Mouse (Mus musculus) ZHBTc4 (cell line): ENCODE results near the gene Rps3a1.

Experiments
- DNase-seq: peaks from one replicate; pipeline ENCODE4 v3.0.0-alpha.2; 2011; ENCODE audit warnings: low read depth, low spot score

Rps3a1 gene

DNA sequence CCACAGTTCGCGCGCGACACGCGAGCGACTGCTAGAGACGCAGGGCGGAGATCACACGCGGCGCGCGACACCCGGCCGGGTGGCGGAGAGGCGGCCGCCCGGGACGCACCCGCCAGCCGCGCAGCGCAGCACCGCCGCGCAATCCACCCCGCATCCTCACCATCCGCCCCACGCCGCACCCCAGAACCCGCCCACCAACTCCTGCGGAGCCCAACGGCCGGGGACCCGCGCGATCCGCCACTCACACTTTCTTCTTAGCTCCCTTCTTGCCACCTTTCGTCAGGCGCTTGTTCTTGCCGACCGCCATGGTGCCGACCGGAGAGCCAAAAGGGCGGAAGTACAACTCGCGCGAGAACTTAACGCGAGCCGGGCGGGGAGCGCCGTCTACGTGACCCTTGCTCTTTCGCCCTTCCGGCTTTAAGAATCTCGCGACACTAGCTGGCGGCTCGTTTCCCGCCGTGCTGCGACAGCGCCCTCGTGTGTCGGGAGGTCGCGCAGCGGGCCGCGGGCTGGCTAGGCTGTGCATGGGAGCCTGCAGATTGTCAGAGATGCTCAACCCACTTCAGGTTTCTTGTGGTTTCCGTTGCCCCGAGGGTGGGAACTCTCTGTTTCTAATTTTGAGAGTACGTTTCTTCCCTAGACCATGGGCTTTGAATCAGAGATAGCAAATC is at the start of gene Rps3a1:
TSS of gene Rps3a1 (minus strand) at position 440 of the 671 bp plus-strand sequence.
- DNase-seq = peak; percentile 98

DNA sequence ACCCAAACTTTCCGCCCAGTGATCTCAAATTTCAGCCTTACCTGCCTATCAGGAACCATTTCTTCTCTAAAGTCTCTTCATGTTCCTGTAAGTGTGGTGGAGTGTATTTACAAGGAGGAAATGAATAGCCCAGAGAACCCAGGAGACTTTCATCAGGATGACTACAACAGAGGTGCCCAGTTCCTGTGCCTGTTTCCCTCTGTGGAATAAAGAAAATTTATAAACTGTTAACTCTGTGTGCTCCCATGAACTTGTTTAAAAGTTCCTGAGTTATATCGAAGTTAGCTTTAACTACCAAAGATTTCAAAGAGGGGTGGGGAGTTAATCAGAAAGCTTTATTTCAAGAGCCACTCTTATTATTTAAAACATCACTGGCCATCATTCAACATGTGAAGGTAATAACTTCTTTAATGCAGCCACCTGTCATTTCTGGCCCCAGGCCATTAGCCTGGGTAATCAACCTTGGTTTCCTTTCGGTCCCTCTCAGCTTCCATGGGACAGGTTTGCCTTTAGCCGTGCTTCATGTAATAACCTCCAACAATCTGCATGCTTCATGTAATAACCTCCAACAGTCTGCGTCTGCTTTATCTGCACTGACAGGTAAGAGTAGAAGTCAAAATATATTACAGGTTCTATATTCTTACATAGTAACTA is 45.4 kb upstream of the Rps3a1 start:
- DNase-seq = no peak

DNA sequence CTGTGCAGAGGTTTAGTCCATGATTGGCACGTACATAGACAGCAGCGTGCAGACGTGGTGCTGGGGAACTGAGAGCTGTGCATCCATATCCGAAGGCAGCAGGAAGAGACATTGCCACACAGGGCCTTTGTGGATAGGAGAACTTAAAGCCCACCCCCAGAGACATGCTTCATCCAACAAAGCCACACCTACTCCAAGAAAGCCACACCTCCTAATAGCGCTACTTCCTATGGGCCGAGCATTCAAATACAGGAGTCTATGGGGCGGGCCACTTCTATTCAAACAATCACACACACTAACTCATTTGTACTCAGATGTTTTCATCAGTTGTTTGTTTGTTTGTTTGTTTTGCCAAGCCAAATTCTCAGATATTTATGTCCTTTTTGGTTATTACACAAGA is 42.0 kb upstream of the Rps3a1 start:
- peak; percentile 72 for DNase-seq

DNA sequence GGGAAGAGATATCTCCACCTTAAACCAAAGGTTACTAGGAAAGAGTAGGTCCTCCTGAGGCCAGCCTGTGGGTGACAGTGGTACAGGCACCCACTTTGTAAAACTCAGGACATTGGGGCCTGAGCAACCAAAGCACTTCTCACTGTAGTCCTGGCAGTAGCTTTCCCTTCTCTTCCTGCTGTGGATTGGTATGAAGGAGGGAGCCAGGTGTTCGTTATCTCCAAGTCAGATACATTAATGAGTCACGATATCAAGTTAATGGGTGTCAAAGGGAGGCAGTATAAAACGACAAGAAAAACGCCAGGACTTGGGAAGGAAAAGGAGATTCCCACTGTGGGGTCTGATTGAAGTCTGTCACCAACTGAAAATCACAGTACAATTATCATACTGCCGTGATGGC is 38.6 kb upstream of the Rps3a1 start:
- DNase-seq = no peak

DNA sequence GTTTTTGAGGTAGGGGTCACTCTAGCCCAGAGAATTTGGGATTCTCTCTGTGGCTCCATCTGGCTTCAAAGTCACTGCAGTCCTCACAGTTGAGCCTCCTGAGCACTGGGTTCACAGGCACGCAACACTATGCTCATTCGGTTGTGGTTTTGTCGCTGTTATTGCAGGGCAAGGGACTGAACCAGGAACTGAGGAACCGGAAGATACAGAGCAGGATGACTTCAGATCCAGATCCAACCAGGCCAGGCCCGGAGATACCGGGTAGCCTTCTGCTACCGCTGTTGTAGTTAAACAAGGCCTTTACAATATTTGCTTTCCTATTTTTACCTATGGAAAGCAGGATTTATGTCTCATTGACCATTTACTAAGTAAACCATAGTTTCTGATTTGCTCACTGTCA is 37.2 kb upstream of the Rps3a1 start:
- DNase-seq = no peak

DNA sequence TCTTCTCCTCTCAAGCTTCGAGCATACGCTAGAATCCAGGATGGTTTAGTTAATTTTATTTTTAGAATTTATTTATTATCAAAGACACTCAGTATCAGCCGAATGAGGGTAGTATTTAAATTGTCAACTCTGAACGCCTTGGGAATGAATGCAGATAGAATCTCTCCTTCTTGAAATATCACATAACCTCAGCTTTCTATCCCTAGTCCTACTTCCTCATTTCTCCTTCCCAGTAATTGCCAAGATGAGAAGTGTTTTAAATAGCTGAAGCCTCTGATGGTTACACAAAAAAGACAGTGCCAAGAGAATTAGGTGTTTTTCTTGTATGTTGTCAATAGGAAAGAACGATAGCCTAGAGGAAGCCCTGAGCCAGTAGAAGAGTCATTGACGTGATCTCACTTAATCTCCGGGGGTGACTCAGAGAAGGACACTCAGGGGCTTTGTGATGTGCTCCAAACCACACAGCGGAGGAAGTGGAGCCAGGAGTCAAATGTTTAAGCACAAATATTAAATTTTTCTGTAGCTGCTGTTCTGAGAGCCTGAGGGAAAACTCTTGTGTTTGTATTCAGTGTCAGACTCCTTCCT is 26.4 kb upstream of the Rps3a1 start:
- DNase-seq = no peak

DNA sequence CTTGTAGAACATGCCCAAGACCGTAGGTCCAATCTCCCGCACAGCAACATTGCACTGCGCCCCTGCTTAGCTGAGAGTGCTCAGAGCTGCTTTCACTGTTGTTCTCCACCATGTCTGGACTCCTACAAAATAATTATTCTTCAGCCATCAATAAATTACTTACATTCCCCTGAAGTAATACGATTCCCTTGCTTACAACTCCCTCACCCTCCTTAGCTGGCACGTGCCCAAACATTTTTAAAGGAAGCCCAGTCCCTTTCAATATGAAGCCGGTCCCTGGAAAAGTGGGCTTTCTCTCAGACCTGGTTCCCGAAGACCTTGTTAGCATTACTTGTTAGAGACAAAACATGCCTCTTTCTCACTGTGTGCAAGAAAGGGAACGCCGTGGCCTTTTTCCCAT is 7.0 kb upstream of the Rps3a1 start:
- DNase-seq = peak; percentile 13

DNA sequence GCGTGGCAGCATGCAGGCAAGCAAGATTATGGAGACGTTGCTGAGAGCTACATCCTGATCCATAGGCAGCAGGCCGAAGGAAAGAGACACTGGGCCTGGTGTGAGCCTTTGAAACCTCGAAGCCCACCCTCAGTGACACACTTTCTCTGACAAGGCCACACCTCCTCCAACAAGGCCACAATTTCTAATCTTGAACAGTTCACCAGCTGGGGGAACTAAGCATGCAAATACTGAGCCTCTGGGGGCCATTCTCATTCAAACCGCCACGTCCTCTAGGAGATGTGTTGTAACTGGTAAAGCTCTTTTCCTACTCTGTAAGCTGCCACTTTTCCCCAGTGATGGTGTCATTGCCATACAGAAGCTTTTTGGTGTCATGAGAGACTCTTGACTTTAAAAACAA is 6.6 kb upstream of the Rps3a1 start:
- DNase-seq = peak; percentile 44

DNA sequence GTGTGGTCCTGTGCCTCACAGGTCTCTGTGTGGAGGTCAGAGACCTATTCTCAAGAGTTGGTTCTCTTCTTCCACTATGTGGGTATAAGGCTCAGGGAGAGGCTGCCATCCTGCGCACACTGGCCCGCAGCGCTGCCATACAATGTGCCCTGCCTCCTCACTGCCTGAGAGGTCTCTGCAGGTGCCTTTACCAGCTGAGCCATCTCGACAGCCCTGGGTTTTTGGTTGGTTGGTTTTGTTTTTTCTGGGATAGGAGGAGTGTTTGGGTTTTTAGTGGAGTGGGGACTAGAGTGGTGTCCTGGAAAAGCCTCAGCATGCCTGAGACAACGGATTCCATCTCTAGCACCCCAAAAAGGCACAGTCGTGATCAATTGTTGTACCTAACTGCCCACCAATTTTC is 841 bp upstream of the Rps3a1 start:
- DNase-seq = no peak

DNA sequence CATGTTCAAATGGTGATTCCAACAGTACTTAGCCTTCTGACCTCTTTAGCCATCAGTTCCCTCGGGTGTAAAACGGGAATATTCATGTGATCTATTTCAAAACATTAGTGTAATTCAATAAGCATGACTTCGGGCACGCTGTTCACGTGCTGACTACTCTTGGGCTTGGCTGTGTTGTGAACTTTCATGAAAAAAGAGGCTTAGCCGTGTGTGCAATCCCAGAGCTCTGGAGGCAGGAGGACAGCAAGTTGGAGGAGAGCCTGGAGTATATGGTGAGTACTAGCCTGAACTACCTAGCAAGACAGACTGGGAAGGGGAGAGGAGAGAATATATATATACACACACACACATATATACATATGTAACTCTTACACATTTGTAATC is 424 bp upstream of the Rps3a1 start:
- no peak for DNase-seq

DNA sequence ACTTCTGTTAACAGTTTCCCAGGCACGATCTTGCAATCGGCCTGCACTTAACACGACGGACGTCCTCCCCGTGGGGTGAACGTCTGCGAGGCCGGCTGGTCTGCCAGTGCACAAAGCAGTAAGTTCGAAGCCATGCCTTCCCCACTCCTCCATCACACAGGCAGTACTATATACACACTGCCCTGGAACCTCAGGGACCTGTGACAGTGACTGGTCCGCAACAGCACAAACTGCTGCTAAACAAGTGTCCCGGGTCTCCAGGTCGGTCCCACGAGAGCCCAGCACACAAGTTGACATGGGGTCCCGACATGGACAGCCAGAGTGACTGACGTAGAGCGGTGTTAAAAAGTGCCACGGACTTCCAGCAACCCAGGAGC is 628 bp downstream of the Rps3a1 start:
- peak; percentile 58 for DNase-seq

DNA sequence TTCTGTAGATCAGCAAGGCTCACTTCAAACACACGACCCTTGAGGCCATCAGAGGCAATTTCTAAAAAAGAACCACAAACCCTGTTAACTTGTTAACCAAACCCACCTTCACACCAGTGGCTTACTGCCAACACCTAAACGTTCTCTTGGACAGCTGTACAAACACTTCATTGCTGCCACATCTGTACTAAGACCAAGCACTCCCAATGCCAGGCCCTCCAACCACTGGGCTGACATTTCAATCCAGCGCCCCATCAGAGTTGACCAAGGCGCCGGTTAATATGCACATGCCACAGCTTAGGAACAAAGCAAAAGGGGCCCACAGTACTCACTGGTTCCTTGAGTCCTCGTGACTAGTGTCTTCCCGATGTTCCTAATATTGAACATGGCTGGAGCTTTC is 1.1 kb downstream of the Rps3a1 start:
- DNase-seq = peak; percentile 42

DNA sequence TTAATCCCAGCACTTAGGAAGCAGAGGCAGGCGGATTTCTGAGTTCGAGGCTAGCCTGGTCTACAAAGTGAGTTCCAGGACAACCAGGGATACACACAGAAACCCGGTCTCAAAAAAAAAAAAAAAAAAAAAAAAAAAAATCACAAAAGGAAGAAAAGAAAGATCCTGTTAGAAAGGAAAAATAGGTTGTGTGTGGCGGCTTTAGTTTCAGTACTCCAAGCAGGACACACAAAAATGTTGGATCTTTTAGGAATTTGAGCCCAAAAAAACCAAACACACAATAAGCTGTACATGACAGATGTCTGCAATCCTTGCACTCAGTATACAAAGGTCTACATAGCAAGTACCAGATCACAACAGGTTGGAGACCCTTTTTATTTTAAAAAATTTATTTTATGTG is 2.8 kb downstream of the Rps3a1 start:
- no peak for DNase-seq

DNA sequence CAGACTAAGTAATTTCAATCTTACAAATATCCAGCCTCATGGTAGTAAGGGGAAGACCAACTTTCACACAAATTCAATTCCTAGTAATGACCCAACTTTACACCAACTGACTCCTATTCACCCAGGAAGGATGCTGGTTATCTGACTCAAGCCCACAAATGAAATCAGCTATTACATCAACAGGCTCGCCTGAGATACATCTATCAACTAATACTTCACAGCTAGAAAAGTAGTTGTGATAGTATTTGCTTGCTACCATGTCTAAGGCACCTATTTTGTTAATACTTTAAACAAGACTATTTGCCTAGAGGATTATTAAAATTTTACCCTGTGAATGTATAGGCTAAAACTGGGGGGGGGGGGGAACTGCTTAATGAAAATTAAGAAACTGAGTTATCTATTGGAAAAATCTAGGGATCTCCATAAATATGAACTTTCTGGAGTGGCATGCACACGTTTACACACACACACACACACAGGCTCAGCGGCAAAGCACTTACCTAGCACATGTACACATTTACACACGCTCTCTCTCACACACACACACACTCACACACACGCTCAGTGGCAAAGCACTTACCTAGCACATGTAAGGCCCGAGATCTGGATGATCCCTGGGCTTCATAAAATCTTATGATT is 5.4 kb downstream of the Rps3a1 start:
- DNase-seq = no peak

DNA sequence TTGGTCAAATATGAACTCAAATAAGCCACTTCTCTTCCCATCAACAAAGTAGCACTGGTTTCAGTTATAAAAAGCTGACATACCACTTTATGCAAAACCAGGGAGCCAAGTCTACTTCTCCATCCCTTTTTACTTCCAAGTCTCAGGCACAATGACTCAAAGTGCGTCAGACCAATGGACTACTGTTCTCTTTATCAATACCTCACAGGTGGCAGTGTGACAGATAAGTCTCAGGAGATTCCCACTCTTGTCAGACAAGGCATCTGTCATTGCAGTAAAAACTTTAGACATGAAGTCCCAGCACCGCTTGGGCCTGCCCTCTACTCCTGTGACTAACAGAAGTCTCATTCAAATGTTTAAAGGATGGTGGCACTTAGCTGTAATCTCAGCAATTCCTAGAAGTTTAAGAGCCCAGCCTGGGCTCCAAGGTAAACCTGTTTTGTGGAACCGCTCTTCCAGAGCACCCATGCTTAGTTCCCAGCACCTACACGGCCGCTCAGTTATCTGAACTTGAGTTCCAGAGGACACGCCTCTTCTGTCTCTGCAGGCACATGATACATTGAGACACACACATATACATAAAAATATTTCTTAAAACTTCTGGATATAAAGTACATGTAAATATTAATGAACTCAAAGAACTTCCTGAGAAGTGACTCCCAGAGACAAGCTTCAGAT is 6.5 kb downstream of the Rps3a1 start:
- peak; percentile 40 for DNase-seq

DNA sequence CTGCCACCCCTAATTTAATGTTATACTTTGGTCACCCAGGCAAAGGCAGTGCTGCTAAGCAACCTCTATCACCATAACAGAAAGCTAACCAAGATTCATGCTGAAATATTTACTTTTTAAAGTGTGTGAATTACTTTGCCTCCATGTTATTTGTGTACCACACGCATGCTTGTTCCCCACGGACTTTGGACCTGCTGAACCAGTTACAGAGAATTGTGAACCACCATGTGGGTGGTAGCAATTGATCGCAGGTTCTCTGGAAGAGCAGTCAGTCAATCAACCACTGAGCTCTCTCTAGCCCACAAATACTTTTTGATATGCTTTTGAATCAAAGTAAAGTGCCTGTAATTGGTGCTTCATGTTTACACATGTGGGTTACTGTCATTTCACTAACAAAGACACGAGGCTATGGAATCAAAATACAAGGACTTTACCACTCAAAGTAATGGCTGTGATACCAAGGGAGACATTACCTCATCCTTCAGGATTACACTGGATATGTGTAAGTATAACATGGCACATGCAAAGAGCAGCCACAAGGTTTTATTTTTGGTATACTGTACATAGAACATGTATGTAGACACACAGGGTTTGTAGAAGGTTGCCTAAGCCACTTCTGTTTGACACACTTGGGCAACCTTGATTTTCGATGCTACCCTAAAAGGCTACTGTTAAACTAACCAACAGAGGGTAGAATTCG is 7.4 kb downstream of the Rps3a1 start:
- DNase-seq = peak; percentile 34

DNA sequence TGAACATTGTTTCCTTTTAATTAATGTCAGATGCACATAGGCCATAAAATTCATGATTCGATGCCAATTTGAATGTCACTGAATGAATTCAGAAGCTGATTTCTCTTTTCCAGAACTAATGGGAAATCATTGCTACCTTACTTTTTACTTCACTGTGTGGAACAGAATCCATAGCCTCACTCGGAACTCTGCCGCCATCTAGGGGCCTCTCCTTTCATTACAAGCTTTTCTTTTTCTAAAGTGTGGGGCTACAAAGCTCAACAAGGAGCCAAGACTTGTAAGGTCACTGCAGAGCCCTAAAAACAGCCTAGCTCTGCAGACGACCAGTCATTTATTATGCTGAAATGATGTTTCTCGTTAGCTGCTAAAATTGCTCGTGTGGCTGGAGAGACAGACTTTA is 12.7 kb downstream of the Rps3a1 start:
- peak; percentile 68 for DNase-seq

DNA sequence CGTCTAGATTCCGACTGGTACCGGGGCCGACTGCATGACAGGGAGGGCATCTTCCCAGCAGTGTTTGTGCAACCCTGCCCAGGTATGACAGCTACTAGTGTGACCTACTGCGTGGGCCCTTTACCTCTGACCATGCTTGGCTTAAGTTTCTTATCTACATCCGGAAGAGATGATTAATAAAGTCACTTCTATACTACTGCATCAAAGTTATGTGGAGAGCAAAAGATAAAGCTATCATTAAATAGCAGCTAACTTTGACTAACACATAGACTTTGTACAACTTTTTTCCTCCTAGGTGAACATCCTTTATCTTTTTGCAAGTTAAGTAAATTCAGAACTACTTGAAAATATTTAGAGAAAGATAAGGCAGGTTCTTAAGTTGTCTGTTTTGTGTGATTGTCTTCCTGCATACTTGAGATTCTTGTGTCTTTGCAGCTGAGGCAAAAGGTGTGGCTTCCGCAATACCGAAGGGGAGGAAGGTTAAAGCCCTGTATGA is 19.2 kb downstream of the Rps3a1 start:
- peak; percentile 28 for DNase-seq

DNA sequence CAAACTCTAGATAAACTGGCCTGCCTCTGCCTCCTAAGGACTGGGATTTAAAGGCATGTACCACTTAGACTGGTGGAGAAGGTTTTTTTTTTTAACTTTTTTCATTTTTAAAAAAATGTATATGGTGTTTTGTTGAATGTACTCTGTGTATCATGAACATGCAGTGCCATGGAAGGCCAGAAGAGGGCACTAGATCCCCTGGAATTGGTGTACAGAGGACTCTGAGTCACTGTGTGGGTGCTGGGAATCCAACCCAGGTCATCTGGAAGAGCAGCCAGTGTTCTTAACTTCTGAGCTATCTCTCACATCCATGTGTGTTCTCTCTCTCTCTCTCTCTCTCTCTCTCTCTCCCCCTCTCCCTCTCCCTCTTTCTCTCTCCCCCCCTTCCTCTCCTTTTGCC is 20.3 kb downstream of the Rps3a1 start:
- DNase-seq = peak; percentile 41

DNA sequence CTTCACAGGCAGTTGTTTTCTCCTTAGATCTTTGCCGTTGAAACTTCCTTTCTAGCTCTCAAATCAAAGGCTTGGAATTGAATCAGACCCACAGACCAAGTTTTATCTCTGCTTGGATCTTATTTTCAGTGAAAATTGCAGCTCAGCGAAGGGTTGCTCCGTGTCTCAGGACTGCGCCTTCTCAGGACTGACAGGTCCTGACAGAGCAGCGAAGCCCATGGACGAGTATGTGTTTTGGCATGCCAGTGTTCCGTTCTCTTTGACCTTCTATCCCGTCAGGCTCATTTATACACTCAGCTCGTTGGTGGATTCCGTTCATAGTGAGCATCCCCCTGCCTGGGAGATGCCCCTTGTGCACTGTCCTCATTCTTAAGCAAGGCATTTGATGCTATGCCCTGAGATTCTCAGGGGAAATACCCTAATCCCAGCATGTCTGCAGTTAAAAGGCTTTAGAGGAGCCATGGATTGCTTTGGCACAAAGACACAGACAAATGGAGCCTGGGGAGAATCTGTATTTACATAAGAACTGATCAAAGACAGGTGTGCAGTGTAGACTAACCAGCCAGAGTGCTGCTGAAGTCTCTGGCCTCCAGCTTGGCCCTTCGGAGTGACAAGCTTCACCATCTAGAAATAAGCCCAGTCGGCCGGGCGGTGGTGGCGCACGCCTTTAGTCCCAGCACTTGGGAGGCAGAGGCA is 23.1 kb downstream of the Rps3a1 start:
- DNase-seq = peak; percentile 78

DNA sequence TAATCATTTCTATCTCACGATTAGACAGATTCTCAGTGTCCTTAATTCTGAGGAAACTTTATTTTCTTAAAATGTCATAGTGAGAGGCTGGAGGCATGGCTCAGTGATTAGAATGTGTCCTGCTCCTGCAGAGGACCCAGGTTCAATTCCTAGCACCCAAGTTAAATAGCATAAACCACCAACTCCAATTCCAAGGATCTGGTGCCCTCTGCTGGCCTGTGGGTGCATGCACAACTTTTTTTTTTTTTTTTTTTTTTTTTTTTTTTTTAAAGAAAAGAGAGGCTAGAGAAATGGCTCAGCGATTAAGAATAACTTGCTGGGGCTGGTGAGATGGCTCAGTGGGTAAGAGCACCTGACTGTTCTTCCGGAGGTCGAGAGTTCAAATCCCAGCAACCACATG is 25.6 kb downstream of the Rps3a1 start:
- DNase-seq = peak; percentile 51
